Mouse (Mus musculus) testis, adult 2 months (tissue): ENCODE data around the gene Arhgef3.

Experiments
- CTCF ChIP-seq: fragments of 200-500 bp; IDR thresholded peaks from 2 replicates; pipeline ENCODE4 v1.5.1; 2012; ENCODE audit warnings: low read depth, mild to moderate bottlenecking, inconsistent platforms, low read length, moderate library complexity; ENCODE audit not compliant: control insufficient read depth, insufficient read depth, insufficient replicate concordance
- POLR2A ChIP-seq: fragments of 200-500 bp; IDR thresholded peaks from 2 replicates; pipeline ENCODE4 v1.6.1; 2012; ENCODE audit warnings: low read depth, mild to moderate bottlenecking, inconsistent platforms, low read length, moderate library complexity; ENCODE audit not compliant: control insufficient read depth

DNA sequence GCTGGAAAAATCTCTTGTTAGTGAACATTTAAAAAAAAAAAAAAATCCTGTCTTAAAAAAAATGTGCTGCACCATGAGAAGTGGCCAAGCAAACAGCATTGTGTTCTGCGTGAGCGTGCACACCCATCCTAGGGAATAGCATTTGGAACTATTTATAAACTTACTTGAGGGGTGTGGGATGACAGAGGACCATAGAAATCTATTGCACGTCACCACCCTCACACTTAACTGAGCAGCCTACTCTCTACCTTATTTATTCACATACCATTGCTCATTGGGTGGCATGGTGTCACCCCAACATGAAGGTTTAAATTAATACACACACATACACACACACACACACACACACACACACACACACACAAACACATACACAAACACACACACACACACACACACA, 234.4 kb downstream of the Arhgef3 start:
- TF ChIP-seq CTCF (no peak), POLR2A (no peak)
